Mouse (Mus musculus) thymus, postnatal 10 days (tissue): ENCODE results near the gene Rcor1.

Experiments used
- DNase-seq, 2 experiments: peaks; one replicate each; pipeline ENCODE4 v3.0.0; 2021; ENCODE audit warnings: low spot score in 2 of 2

Gene Rcor1

DNA sequence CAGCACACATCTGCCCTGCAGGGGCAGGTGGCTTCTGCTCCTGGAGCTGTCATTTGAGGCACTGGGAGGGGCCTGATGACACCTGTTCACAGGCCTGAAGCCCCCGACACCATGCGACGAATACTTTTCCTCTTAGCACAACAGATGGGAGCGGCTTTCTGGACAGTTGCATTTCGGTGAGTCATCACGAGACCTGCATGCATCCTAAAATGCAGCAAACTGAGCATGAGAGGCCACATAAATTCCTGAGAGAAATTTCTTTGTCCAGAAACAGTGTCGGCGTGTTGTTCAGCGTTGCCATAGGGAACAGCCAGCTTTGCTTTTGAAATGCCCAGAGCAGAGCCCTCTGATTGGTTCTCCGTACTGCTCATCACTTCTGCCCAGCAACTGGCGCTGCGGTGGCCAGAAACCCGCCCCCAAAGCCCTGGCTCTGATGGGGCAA is 125.2 kb downstream of the Rcor1 start:
- peak; percentile 79 to 81 for DNase-seq

DNA sequence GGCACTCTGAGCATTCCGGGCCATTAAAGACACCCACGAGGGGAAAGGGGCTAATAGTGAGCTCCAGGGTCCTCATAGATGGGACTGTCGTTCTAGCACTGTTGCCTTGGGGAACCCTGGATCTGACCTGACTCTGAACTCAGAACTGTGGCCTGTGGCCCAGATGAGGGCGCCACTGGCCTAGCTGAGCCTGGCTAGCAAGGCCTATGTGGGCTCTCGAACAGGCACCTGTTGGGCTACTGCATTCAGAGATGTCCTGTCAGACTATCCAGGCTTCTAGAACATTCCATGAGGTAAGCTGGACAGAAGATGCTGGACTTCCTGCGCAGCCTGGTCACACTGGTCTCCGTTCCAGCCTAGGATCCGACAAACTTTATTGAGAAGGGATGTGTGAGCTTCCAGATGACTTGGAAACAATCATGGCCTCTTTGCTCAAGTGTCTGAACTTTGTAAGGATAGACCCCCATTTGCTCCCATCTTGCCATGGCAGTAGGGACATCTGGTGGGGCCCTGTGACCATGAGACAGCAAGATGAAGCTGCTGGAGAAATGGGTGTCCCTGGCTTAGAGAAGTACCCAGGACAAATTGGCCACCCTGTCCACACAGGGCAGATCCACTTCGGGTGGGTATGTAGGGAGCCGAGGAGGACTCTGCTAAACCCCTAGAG is 126.1 kb downstream of the Rcor1 start:
- DNase-seq, result peak; percentile 30 to 32
